Mouse (Mus musculus): ENCODE data around the gene Rpe. TPM values are rescaled to one million over a fixed set of nuclear protein-coding genes. Genes with fewer than 3 reads are reported as not detected.

Gene Rpe
- 40.0 and 41.6 TPM in 2 replicates for polyA plus RNA-seq (2015; fragmentation: Nextera tagmentation; extraction: Ambion mirVana)

GRCm38 (mm10) chr1:66700693-66701575, at the start of gene Rpe:
TSS of gene Rpe (plus strand) at chr1:66700831.
- Histone ChIP-seq H3K36me3 (no peaks in the 10 kb centered on the region), H3K4me1 (replicated peaks) (peaks cover 30% of the 10 kb centered on the region), H3K27me3 (no peaks in the 10 kb centered on the region), H3K9ac (peak within 1 kb of the TSS; percentile 82), H3K4me2 (peak within 1 kb of the TSS; percentile 72), H3K4me3 (peak within 1 kb of the TSS; percentile 87), H3K9me3 (no peaks in the 10 kb centered on the region), H3K27ac (replicated peaks) (peak within 1 kb of the TSS; percentile 84)
- peak; percentile 100 for ATAC-seq (ENCODE audit: low read depth)
- WGBS: under 1% methylated on average over 73 of the region's 73 CpGs

GRCm38 (mm10) chr1:66655119-66655746, 45.4 kb upstream of the Rpe start:
- ATAC-seq (ENCODE audit: low read depth): peak; percentile 98
- peaks cover 9% of the 10 kb centered on the region for H3K4me1 ChIP-seq (replicated peaks)
- no peak overlapping the region for H3K9ac ChIP-seq
- H3K27ac ChIP-seq (replicated peaks): peak overlapping the region; percentile 62; the same call in 1 of the 2 replicates
- no peaks in the 10 kb centered on the region for H3K36me3 ChIP-seq
- no peak overlapping the region for H3K4me3 ChIP-seq
- no peaks in the 10 kb centered on the region for H3K27me3 ChIP-seq
- H3K9me3 ChIP-seq: no peaks in the 10 kb centered on the region
- H3K4me2 ChIP-seq: no peak overlapping the region
- WGBS: 30% methylated on average over 4 of the region's 4 CpGs

- Histone ChIP-seq H3K4me1 (replicated peaks) (peaks cover 9% of the 10 kb centered on the region), H3K9ac (no peak overlapping the region), H3K4me2 (no peak overlapping the region), H3K27me3 (no peaks in the 10 kb centered on the region), H3K4me3 (no peak overlapping the region), H3K9me3 (no peaks in the 10 kb centered on the region), H3K36me3 (no peaks in the 10 kb centered on the region), H3K27ac (replicated peaks) (no peak overlapping the region; the same call in 1 of the 2 replicates)
- peak; percentile 76 for ATAC-seq (ENCODE audit: low read depth)
Measured at GRCm38 (mm10) chr1:66655747-66656119, 44.9 kb upstream of the Rpe start.

GRCm38 (mm10) chr1:66671475-66671874, 29.2 kb upstream of the Rpe start:
- Histone ChIP-seq H3K4me2 (no peak overlapping the region), H3K27ac (replicated peaks) (no peak overlapping the region), H3K4me3 (no peak overlapping the region), H3K36me3 (no peaks in the 10 kb centered on the region), H3K9me3 (no peaks in the 10 kb centered on the region), H3K4me1 (replicated peaks) (no peaks in the 10 kb centered on the region), H3K9ac (no peak overlapping the region), H3K27me3 (no peaks in the 10 kb centered on the region)
- 68% methylated on average over 7 of the region's 7 CpGs for WGBS
- ATAC-seq (ENCODE audit: low read depth): no peak

GRCm38 (mm10) chr1:66672812-66673211, 27.8 kb upstream of the Rpe start:
- H3K9me3 ChIP-seq: no peaks in the 10 kb centered on the region
- WGBS: 91% methylated on average over 7 of the region's 7 CpGs
- H3K9ac ChIP-seq: no peak overlapping the region
- no peaks in the 10 kb centered on the region for H3K36me3 ChIP-seq
- no peaks in the 10 kb centered on the region for H3K4me1 ChIP-seq (replicated peaks)
- no peak overlapping the region for H3K4me2 ChIP-seq
- no peaks in the 10 kb centered on the region for H3K27me3 ChIP-seq
- no peak overlapping the region for H3K27ac ChIP-seq (replicated peaks)
- no peak overlapping the region for H3K4me3 ChIP-seq
- no peak for ATAC-seq (ENCODE audit: low read depth)

GRCm38 (mm10) chr1:66677928-66678327, 22.7 kb upstream of the Rpe start:
- WGBS: 76% methylated on average over 14 of the region's 14 CpGs
- no peak overlapping the region for H3K27ac ChIP-seq (replicated peaks)
- no peaks in the 10 kb centered on the region for H3K9me3 ChIP-seq
- H3K4me1 ChIP-seq (replicated peaks): no peaks in the 10 kb centered on the region
- H3K36me3 ChIP-seq: no peaks in the 10 kb centered on the region
- no peak overlapping the region for H3K4me3 ChIP-seq
- ATAC-seq (ENCODE audit: low read depth): no peak
- no peaks in the 10 kb centered on the region for H3K27me3 ChIP-seq
- no peak overlapping the region for H3K9ac ChIP-seq
- no peak overlapping the region for H3K4me2 ChIP-seq

- no peaks in the 10 kb centered on the region for H3K36me3 ChIP-seq
- no peak overlapping the region for H3K4me3 ChIP-seq
- H3K4me2 ChIP-seq: no peak overlapping the region
- H3K4me1 ChIP-seq (replicated peaks): no peaks in the 10 kb centered on the region
- H3K27me3 ChIP-seq: no peaks in the 10 kb centered on the region
- no peaks in the 10 kb centered on the region for H3K9me3 ChIP-seq
- ATAC-seq (ENCODE audit: low read depth): no peak
- no peak overlapping the region for H3K9ac ChIP-seq
- WGBS: 43% methylated on average over 2 of the region's 2 CpGs
- no peak overlapping the region for H3K27ac ChIP-seq (replicated peaks)
Measured at GRCm38 (mm10) chr1:66678662-66679061, 22.0 kb upstream of the Rpe start.

- Histone ChIP-seq H3K4me1 (replicated peaks) (no peaks in the 10 kb centered on the region), H3K9ac (no peak overlapping the region), H3K4me2 (no peak overlapping the region), H3K27ac (replicated peaks) (no peak overlapping the region), H3K36me3 (no peaks in the 10 kb centered on the region), H3K9me3 (no peaks in the 10 kb centered on the region), H3K27me3 (no peaks in the 10 kb centered on the region), H3K4me3 (no peak overlapping the region)
- ATAC-seq (ENCODE audit: low read depth): no peak
- WGBS: 87% methylated on average over 5 of the region's 5 CpGs
Measured at GRCm38 (mm10) chr1:66682974-66683373, 17.7 kb upstream of the Rpe start.

- H3K4me3 ChIP-seq: no peak overlapping the region
- no peaks in the 10 kb centered on the region for H3K9me3 ChIP-seq
- no peaks in the 10 kb centered on the region for H3K4me1 ChIP-seq (replicated peaks)
- no peaks in the 10 kb centered on the region for H3K27me3 ChIP-seq
- WGBS: 82% methylated on average over 3 of the region's 3 CpGs
- no peaks in the 10 kb centered on the region for H3K36me3 ChIP-seq
- no peak overlapping the region for H3K4me2 ChIP-seq
- no peak overlapping the region for H3K27ac ChIP-seq (replicated peaks)
- H3K9ac ChIP-seq: no peak overlapping the region
- ATAC-seq (ENCODE audit: low read depth): no peak
Measured at GRCm38 (mm10) chr1:66691772-66692171, 8.9 kb upstream of the Rpe start.

GRCm38 (mm10) chr1:66692308-66692707, 8.3 kb upstream of the Rpe start:
- WGBS: 70% methylated on average over 1 of the region's 1 CpGs
- Histone ChIP-seq H3K36me3 (no peaks in the 10 kb centered on the region), H3K4me2 (no peak overlapping the region), H3K4me3 (no peak overlapping the region), H3K27me3 (no peaks in the 10 kb centered on the region), H3K9ac (no peak overlapping the region), H3K4me1 (replicated peaks) (no peaks in the 10 kb centered on the region), H3K9me3 (no peaks in the 10 kb centered on the region), H3K27ac (replicated peaks) (no peak overlapping the region)
- peak; percentile 63; the same call in 1 of the 2 replicates for ATAC-seq (ENCODE audit: low read depth)

- Histone ChIP-seq H3K4me1 (replicated peaks) (no peaks in the 10 kb centered on the region), H3K9ac (no peak overlapping the region), H3K36me3 (no peaks in the 10 kb centered on the region), H3K27ac (replicated peaks) (no peak overlapping the region), H3K4me3 (no peak overlapping the region), H3K4me2 (no peak overlapping the region), H3K27me3 (no peaks in the 10 kb centered on the region), H3K9me3 (no peaks in the 10 kb centered on the region)
- WGBS: 73% methylated on average over 8 of the region's 8 CpGs
- ATAC-seq (ENCODE audit: low read depth): peak; percentile 78
Measured at GRCm38 (mm10) chr1:66692780-66693392, 7.7 kb upstream of the Rpe start.

- Histone ChIP-seq H3K4me1 (replicated peaks) (no peaks in the 10 kb centered on the region), H3K27me3 (no peaks in the 10 kb centered on the region), H3K36me3 (no peaks in the 10 kb centered on the region), H3K9ac (no peak overlapping the region), H3K9me3 (no peaks in the 10 kb centered on the region), H3K4me2 (no peak overlapping the region), H3K27ac (replicated peaks) (no peak overlapping the region), H3K4me3 (no peak overlapping the region)
- ATAC-seq (ENCODE audit: low read depth): no peak
- 82% methylated on average over 5 of the region's 5 CpGs for WGBS
Measured at GRCm38 (mm10) chr1:66694266-66694665, 6.4 kb upstream of the Rpe start.

Measured in neural tube, embryonic 13.5 days (tissue).